ENCODE assay signal across 8 mouse cellular contexts in the genomic region with DNA sequence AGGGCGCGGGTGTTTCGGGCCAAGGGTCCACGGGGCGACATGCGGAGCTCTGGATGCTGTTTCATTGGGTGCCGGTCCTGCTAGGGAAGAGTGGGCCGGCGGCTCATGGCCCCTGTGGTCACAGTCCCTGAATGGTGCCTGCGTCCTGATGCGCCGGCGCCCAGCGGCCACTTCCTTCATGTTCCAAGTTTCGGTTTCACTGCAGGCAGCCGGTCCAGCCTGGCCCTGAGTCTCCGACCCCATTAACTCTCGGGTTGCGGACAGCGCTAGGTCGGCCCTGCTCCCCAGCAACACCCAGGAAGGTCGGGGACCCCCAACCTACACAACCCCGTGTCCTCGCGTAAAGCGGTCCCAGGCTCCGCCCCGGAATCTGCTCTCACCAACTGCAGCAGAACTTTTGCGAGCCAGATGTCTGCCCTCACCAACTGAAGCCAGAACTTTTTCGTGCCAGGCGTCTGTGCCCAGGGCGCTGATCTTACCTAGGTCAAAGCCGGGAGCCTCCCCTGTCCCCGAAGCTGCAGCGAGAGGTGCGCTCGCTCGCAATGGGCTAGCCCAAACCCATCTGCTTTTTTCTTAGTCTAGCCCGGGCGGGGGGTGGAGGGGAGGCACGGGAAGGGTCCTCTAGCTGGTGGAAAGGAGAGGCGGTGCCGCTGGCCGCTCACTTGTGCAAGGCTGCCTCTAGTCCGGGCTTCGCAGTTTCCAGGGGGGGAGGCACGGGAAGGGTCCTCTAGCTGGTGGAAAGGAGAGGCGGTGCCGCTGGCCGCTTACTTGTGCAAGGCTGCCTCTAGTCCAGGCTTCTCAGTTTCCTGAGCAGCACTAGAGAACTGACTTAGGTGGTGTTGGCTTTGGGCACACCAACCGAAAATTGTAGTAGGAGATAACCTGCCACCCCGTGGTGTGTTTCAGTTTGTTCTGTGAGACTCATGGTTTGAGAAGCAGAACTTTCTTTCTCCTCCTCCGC. TPM values are rescaled to one million over a fixed set of nuclear protein-coding genes. Genes with fewer than 3 reads are reported as not detected.
DNase-seq lines count a peak whose midpoint lies in the region; ATAC-seq and TF ChIP-seq lines count a peak whose summit lies in the region.

No protein-coding gene starts in this region.

- ATAC-seq in frontal cortex, adult (ENCODE audit: low TSS enrichment) = peak; percentile 61; the same call in 1 of the 2 replicates
- ATAC-seq in hematopoietic stem cell, adult 5-6 weeks (replicated peaks in 1 of 2; ENCODE audit: insufficient read depth in 1 of 2, low FRiP score in 2 of 2, low TSS enrichment in 1 of 2, low read depth in 1 of 2, poor library complexity in 2 of 2, severe bottlenecking in 2 of 2) = peak; percentile 33 to 39; a peak in 3 of 4 replicates
- peak; percentile 32; the same call in 1 of the 2 replicates for ATAC-seq in lung, embryonic 15.5 days (ENCODE audit: borderline replicate concordance, extremely low read depth, low FRiP score, low TSS enrichment)
- ATAC-seq in neural tube, embryonic 15.5 days (ENCODE audit: low FRiP score) = peak; percentile 50; the same call in 1 of the 2 replicates

- peaks cover 4 to 31% of the 10 kb centered on the region in 2 experiments; a peak in 2 of 4 replicates for H3K4me1 ChIP-seq in ES-E14 (ENCODE audit: control insufficient read depth in 2 of 2, insufficient read depth in 2 of 2, low read length in 2 of 2, poor library complexity in 1 of 2)
- H3K4me1 ChIP-seq in lung, embryonic 15.5 days = peaks cover 52% of the 10 kb centered on the region
- H3K4me1 ChIP-seq in neural tube, embryonic 15.5 days = peaks cover 27% of the 10 kb centered on the region

- peak overlapping the region; percentile 58 for H3K9ac ChIP-seq in ES-E14 (ENCODE audit: insufficient read depth, low read depth, low read length, poor library complexity, severe bottlenecking)
- peak overlapping the region; percentile 68 for H3K9ac ChIP-seq in lung, embryonic 15.5 days
- H3K9ac ChIP-seq in neural tube, embryonic 15.5 days (replicated peaks) = peak overlapping the region; percentile 60

- 1% methylated on average over 53 of the region's 53 CpGs for WGBS in lung, embryonic 15.5 days
- WGBS in neural tube, embryonic 15.5 days = 2% methylated on average over 53 of the region's 53 CpGs

- no peaks in the 10 kb centered on the region for H3K36me3 ChIP-seq in ES-E14 (ENCODE audit: control insufficient read depth, insufficient read depth, low read length, poor library complexity, severe bottlenecking)
- H3K36me3 ChIP-seq in lung, embryonic 15.5 days = no peaks in the 10 kb centered on the region
- H3K36me3 ChIP-seq in neural tube, embryonic 15.5 days = no peaks in the 10 kb centered on the region

- DNase-seq in ES-E14 (ENCODE audit: low read depth, low spot score) = no peak
- peak; percentile 25 for DNase-seq in cerebellum, adult 8-10 months
- DNase-seq in layer of hippocampus, adult 8-10 months (ENCODE audit: low spot score in 2 of 2) = peak; percentile 18 to 34
- DNase-seq in testis, postnatal 14 days (ENCODE audit: low spot score) = peak; percentile 59

- in situ Hi-C loops in ES-E14 (cut with MboI; ENCODE audit: low sequenced_read_pairs in 2 of 2, unreplicated experiment in 2 of 2) = no loop called here

- peaks cover 8% of the 10 kb centered on the region; the same call in 1 of the 2 replicates for H3K27me3 ChIP-seq in lung, embryonic 15.5 days
- peaks cover 74% of the 10 kb centered on the region for H3K27me3 ChIP-seq in neural tube, embryonic 15.5 days (replicated peaks)

- H3K4me2 ChIP-seq in lung, embryonic 15.5 days = peak overlapping the region; percentile 93
- H3K4me2 ChIP-seq in neural tube, embryonic 15.5 days = peak overlapping the region; percentile 98

- peak overlapping the region; percentile 60 to 63 for H3K4me3 ChIP-seq in ES-E14 (ENCODE audit: insufficient read depth in 1 of 2, low read depth in 1 of 2, low read length in 2 of 2, poor library complexity in 1 of 2, severe bottlenecking in 1 of 2)
- peak overlapping the region; percentile 62 for H3K4me3 ChIP-seq in lung, embryonic 15.5 days
- H3K4me3 ChIP-seq in neural tube, embryonic 15.5 days (replicated peaks) = peak overlapping the region; percentile 56

- no peaks in the 10 kb centered on the region for H3K9me3 ChIP-seq in ES-E14 (ENCODE audit: control insufficient read depth, insufficient read depth, low read depth, low read length)
- no peaks in the 10 kb centered on the region for H3K9me3 ChIP-seq in lung, embryonic 15.5 days
- no peaks in the 10 kb centered on the region for H3K9me3 ChIP-seq in neural tube, embryonic 15.5 days (replicated peaks)

- H3K27ac ChIP-seq in ES-E14 (ENCODE audit: insufficient read depth, low read depth, low read length, poor library complexity, severe bottlenecking) = no peak overlapping the region
- peak overlapping the region; percentile 91 for H3K27ac ChIP-seq in lung, embryonic 15.5 days
- peak overlapping the region; percentile 64 for H3K27ac ChIP-seq in neural tube, embryonic 15.5 days (replicated peaks)

TF ChIP-seq in ES-E14, 5 proteins besides CTCF, POLR2A, EP300 and RAD21:
- TF ChIP-seq HCFC1 (IDR thresholded peaks at IDR 0.05; ENCODE audit: borderline replicate concordance, insufficient read depth, low read length) (no peak), ZC3H11A (IDR thresholded peaks at IDR 0.05; ENCODE audit: borderline replicate concordance, low read depth, low read length) (no peak), CHD2 (IDR thresholded peaks at IDR 0.05; ENCODE audit: low read depth, low read length) (no peak), MAFK (IDR thresholded peaks at IDR 0.05; ENCODE audit: insufficient read depth, low read depth, low read length) (no peak), ZNF384 (IDR thresholded peaks at IDR 0.05; ENCODE audit: low read depth, low read length) (no peak)

RNA-seq across cellular contexts. Expression of gene Rnf213, which starts 2.3 kb away (rescaled TPM):
- 30.4 and 37.3 TPM in 2 replicates for total RNA-seq in ES-E14 (2012; rRNA removed)
- total RNA-seq in hematopoietic stem cell, adult 5-6 weeks (2017) = 105 and 116 TPM in 2 replicates
- total RNA-seq in layer of hippocampus, adult 8-10 months (2022) = 1 to 10 TPM; 3.6 to 8.6 (median 6.1) TPM
- 7.0 and 7.6 TPM in 2 replicates for polyA plus RNA-seq in lung, embryonic 15.5 days (2015; fragmentation: Nextera tagmentation; extraction: Ambion mirVana)
- polyA plus RNA-seq in neural tube, embryonic 15.5 days (2015; fragmentation: Nextera tagmentation; extraction: Ambion mirVana) = 1.1 and 3.9 TPM in 2 replicates

RNA-seq across cellular contexts. Expression of gene Slc26a11, which starts 35.2 kb away (rescaled TPM):
- 4.4 and 7.4 TPM in 2 replicates for total RNA-seq in ES-E14 (2012; rRNA removed)
- total RNA-seq in hematopoietic stem cell, adult 5-6 weeks (2017) = 7.7 and 7.9 TPM in 2 replicates
- total RNA-seq in layer of hippocampus, adult 8-10 months (2022) = 1 to 10 TPM; 6.0 to 6.9 (median 6.3) TPM
- 9.5 and 12.3 TPM in 2 replicates for polyA plus RNA-seq in lung, embryonic 15.5 days (2015; fragmentation: Nextera tagmentation; extraction: Ambion mirVana)
- polyA plus RNA-seq in neural tube, embryonic 15.5 days (2015; fragmentation: Nextera tagmentation; extraction: Ambion mirVana) = 5.8 and 7.3 TPM in 2 replicates

RNA-seq across cellular contexts. Expression of gene Sgsh, which starts 35.2 kb away (rescaled TPM):
- 3.4 and 4.9 TPM in 2 replicates for total RNA-seq in ES-E14 (2012; rRNA removed)
- 17.1 and 21.2 TPM in 2 replicates for total RNA-seq in hematopoietic stem cell, adult 5-6 weeks (2017)
- total RNA-seq in layer of hippocampus, adult 8-10 months (2022) = 1 to 10 TPM; 5.9 to 8.0 (median 7.0) TPM
- polyA plus RNA-seq in lung, embryonic 15.5 days (2015; fragmentation: Nextera tagmentation; extraction: Ambion mirVana) = 7.6 and 8.7 TPM in 2 replicates
- polyA plus RNA-seq in neural tube, embryonic 15.5 days (2015; fragmentation: Nextera tagmentation; extraction: Ambion mirVana) = 4.7 and 5.6 TPM in 2 replicates
